Mouse (Mus musculus) bone marrow macrophage, adult 2 months (primary cell): Measurements from ENCODE around the gene Fbxw8. TPM values are rescaled to one million over a fixed set of nuclear protein-coding genes. Genes with fewer than 3 reads are reported as not detected.

Experiments
- H3K27ac ChIP-seq: 2 replicates; pipeline ENCODE4 v1.5.1; 2012; ENCODE audit warnings: low read depth, low read length; ENCODE audit not compliant: insufficient read depth
- H3K4me1 ChIP-seq: 2 replicates; pipeline ENCODE4 v1.6.1; 2012; ENCODE audit warnings: low read length; ENCODE audit not compliant: control insufficient read depth, insufficient read depth
- H3K4me3 ChIP-seq: 2 replicates; pipeline ENCODE4 v1.5.1; 2012; ENCODE audit warnings: mild to moderate bottlenecking, low read length, moderate library complexity; ENCODE audit not compliant: insufficient read depth
- CTCF ChIP-seq: IDR thresholded peaks from 2 replicates; pipeline ENCODE4 v1.5.1; 2012; ENCODE audit warnings: low read depth, mild to moderate bottlenecking, low read length, moderate library complexity
- POLR2A ChIP-seq: IDR thresholded peaks from 2 replicates; pipeline ENCODE4 v1.6.1; 2012; ENCODE audit warnings: mild to moderate bottlenecking, low read depth, low read length, borderline replicate concordance
- polyA plus RNA-seq: library from polyadenylated mRNA; stranded (reverse); fragments of >200 nt; gene quantifications from 2 replicates; pipeline ENCODE4 v1.2.4, GENCODE M21; 2012; ENCODE audit not compliant: missing spikeins, insufficient read depth, insufficient read length

The Fbxw8 gene
- polyA plus RNA-seq, 1 experiment = 16.7 TPM

GRCm38 (mm10) chr5:118093321-118094035 lies 61.8 kb downstream of the Fbxw8 start:
- Histone ChIP-seq H3K4me1 (peaks cover 35% of the 10 kb centered on the region), H3K4me3 (no peak overlapping the region), H3K27ac (no peak overlapping the region)
- no peak for TF ChIP-seq POLR2A
- TF ChIP-seq CTCF = no peak

- Histone ChIP-seq H3K27ac (no peak overlapping the region), H3K4me1 (peaks cover 12% of the 10 kb centered on the region), H3K4me3 (no peak overlapping the region)
- TF ChIP-seq POLR2A (no peak), CTCF (peak; percentile 65)
These were observed 64.4 kb downstream of the Fbxw8 start for GRCm38 (mm10) chr5:118090837-118091236.

DNA sequence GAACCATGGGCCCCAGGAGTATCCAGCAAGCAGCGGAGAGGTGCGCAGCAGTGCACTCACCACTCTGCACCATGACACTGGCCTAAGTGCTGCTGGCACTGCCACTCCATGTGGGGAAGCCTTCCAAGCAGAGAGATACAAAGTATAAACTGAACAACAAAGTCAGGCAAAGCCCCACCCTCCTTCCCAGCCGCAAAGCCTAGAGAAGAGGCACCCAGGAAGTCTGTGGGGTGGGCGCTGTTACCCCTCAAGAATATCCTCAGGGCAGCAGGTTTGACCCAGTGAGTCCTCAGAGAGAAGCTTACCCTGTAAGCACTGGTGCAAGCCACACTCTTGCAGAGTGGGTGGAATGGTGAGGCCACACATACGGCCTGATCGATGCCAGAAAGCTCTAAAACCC lies 65.2 kb downstream of the Fbxw8 start:
- no peak overlapping the region for H3K4me3 ChIP-seq
- peaks cover 7% of the 10 kb centered on the region for H3K4me1 ChIP-seq
- no peak overlapping the region for H3K27ac ChIP-seq
- TF ChIP-seq CTCF (no peak), POLR2A (no peak)

GRCm38 (mm10) chr5:118089102-118089501 lies 66.2 kb downstream of the Fbxw8 start:
- H3K4me3 ChIP-seq = no peak overlapping the region
- H3K27ac ChIP-seq = no peak overlapping the region
- no peaks in the 10 kb centered on the region for H3K4me1 ChIP-seq
- TF ChIP-seq CTCF = no peak
- TF ChIP-seq POLR2A = no peak

- no peak for TF ChIP-seq POLR2A
- TF ChIP-seq CTCF = no peak
- Histone ChIP-seq H3K27ac (no peak overlapping the region), H3K4me1 (peaks cover 2% of the 10 kb centered on the region; the same call in 1 of the 2 replicates), H3K4me3 (no peak overlapping the region)
These were observed 68.3 kb downstream of the Fbxw8 start for GRCm38 (mm10) chr5:118086956-118087355.

DNA sequence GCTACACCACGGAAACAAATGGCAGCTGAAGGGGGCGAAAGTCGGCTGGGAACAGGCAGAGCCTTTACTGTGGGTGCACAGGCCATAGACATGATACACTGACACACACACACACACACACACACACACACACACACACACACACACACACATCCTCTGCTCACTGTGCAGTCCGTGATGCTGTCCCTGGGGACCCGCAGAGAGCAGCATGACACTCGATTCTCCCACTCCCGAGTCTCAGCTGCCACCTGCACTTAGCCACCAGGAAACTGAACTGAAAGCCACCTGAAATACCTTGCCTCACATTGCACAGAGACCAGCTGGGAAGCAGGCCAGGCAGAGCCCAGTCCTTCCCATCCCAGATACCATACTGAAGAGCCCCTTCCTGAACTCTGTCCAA lies 70.0 kb downstream of the Fbxw8 start:
- H3K27ac ChIP-seq = no peak overlapping the region
- no peak overlapping the region for H3K4me3 ChIP-seq
- TF ChIP-seq CTCF (no peak), POLR2A (no peak)
- peaks cover 2% of the 10 kb centered on the region; the same call in 1 of the 2 replicates for H3K4me1 ChIP-seq

GRCm38 (mm10) chr5:118084171-118084727 lies 71.0 kb downstream of the Fbxw8 start:
- H3K4me3 ChIP-seq = no peak overlapping the region
- TF ChIP-seq CTCF (no peak), POLR2A (no peak)
- H3K27ac ChIP-seq = no peak overlapping the region
- H3K4me1 ChIP-seq = peaks cover 5% of the 10 kb centered on the region; the same call in 1 of the 2 replicates

DNA sequence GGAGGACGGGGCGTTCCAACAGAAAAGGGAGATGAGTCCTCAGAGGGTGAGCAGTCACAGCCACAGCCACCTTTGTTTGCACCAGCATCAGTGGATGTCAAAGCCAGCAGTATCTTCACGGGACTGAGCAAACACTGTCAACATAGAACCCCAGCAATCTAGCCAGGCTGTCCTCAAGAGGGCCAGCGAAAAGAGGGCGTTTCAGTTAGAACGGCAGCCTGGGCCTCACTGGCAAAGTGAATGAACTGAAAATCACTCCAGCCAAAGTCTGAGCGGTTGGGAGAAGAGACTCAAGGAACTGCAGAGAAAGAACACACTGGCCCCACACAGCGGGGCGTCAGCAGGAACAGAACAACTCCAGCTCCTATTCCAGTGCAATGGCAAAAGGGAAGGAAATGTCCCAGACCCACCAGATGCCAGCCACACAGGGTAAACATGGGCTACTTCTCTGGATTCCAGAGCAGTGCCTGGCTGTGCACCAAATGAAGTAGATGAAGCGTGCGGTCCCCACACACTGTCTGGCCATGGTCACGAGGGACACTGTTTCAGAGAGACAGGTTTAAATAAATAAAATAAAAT lies 72.1 kb downstream of the Fbxw8 start:
- TF ChIP-seq POLR2A = no peak
- no peak for TF ChIP-seq CTCF
- H3K4me1 ChIP-seq = peaks cover 5% of the 10 kb centered on the region; the same call in 1 of the 2 replicates
- H3K4me3 ChIP-seq = no peak overlapping the region
- no peak overlapping the region for H3K27ac ChIP-seq

DNA sequence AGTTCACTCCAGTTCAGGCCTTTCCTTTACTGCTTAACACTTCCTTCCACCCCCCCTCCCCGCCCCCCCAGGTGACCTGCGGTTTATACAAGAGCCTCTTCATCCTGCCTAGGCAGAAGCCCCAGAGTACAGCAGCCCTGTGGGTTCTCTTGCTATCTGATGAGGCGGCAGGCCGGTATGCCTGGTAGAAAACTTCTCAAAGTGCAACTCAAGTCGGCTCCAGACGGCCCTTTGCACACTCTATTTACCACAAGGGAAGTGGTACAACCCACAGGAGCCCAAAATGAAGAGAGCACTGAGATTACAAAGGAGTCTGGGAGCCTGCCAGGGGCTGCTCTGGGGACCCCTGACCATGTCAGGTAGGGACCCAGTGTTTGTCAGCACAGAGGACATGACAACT lies 73.3 kb downstream of the Fbxw8 start:
- Histone ChIP-seq H3K4me1 (peaks cover 5% of the 10 kb centered on the region; the same call in 1 of the 2 replicates), H3K4me3 (no peak overlapping the region), H3K27ac (no peak overlapping the region)
- TF ChIP-seq POLR2A (no peak), CTCF (no peak)

DNA sequence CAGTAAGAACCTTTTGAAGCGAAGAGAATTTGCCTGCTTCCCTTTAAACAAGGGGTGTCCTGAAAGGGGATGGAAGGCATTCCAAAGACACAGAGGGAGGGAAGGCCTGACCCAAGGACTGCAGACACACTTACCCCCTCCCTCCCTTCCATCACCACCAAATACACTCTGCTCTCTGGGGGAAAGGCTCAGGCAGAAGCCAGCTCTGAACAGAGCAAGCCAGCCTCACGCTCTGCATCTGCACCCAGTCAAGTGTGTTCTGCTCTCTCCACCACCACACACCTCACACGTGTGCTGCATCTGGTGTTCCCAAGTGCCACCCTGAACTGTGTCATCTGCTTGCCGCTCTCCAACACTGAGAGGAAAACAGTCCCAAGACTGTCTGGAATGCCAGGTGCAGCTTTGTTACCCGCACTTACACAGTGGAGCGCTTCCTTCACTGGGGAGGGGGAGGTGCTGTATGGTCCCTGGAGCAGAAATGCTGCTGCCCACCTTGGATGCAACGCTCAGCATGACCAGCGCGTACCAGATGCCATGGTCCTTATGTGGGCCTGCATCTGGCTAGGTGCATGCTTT lies 73.8 kb downstream of the Fbxw8 start:
- Histone ChIP-seq H3K27ac (no peak overlapping the region), H3K4me1 (peaks cover 5% of the 10 kb centered on the region; the same call in 1 of the 2 replicates), H3K4me3 (no peak overlapping the region)
- TF ChIP-seq POLR2A (no peak), CTCF (no peak)
